Comparison of ENCODE assay signal across 9 mouse cellular contexts in the genomic region with DNA sequence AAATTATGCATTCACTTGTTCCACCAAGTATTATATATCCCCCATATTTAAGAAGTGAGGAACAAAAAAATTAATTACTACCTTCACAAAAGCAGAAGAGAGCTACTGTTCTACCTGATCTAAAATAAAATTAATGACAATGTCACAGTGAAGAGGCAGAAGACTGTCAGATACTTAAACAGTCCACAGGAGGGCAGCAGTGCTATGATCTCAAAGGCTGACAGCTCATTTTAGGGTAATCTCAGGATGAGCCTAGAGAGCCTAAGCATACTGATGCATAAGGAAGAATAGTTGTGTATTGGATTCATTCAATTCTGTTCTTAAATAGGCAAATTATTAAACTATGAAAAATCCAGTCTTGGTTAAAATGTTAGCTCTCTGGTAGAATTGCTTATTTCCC. TPM values are rescaled to one million over a fixed set of nuclear protein-coding genes. Genes with fewer than 3 reads are reported as not detected.
DNase-seq lines count a peak whose midpoint lies in the region; ATAC-seq and TF ChIP-seq lines count a peak whose summit lies in the region.
"Had no signal": no experiment of that assay in that cellular context is flagged by ENCODE, and none has a peak within 500 bp of the region (broad histone marks: within the 10 kb centered on the region; RNA-seq: fewer than 3 reads in every experiment).

No protein-coding gene starts in this region.

- no peaks in the 10 kb centered on the region for H3K27me3 ChIP-seq in heart, postnatal 0 days (ENCODE audit: control insufficient read depth, insufficient read depth, low read length)
- H3K27me3 ChIP-seq in forebrain, embryonic 14.5 days (replicated peaks; ENCODE audit: control insufficient read depth, insufficient read depth, low read length): no peaks in the 10 kb centered on the region
- H3K27me3 ChIP-seq in limb, embryonic 14.5 days (ENCODE audit: control insufficient read depth, insufficient read depth, low read length): no peaks in the 10 kb centered on the region
- H3K27me3 ChIP-seq: limb, embryonic 15.5 days had no signal

- TF ChIP-seq EP300 in heart, postnatal 0 days (IDR thresholded peaks at IDR 0.05; ENCODE audit: low read depth): no peak

- no peaks in the 10 kb centered on the region for H3K4me1 ChIP-seq in heart, postnatal 0 days (ENCODE audit: control insufficient read depth, insufficient read depth)
- H3K4me1 ChIP-seq in forebrain, embryonic 14.5 days (ENCODE audit: control insufficient read depth, insufficient read depth, low read length): no peaks in the 10 kb centered on the region
- no peaks in the 10 kb centered on the region for H3K4me1 ChIP-seq in limb, embryonic 14.5 days (ENCODE audit: control insufficient read depth, insufficient read depth, low read length)
- H3K4me1 ChIP-seq: limb, embryonic 15.5 days had no signal

- H3K36me3 ChIP-seq in heart, postnatal 0 days (replicated peaks; ENCODE audit: control insufficient read depth, insufficient read depth, low read length): 0 out of 2 replicates have a peak, but pooled peaks cover 8% of the 10 kb centered on the region
- H3K36me3 ChIP-seq in forebrain, embryonic 14.5 days (ENCODE audit: control insufficient read depth, insufficient read depth, low read length): no peaks in the 10 kb centered on the region
- H3K36me3 ChIP-seq in limb, embryonic 14.5 days (ENCODE audit: control insufficient read depth, insufficient read depth, low read length): no peaks in the 10 kb centered on the region
- H3K36me3 ChIP-seq: limb, embryonic 15.5 days had no signal

- H3K27ac ChIP-seq in heart, postnatal 0 days (ENCODE audit: low read depth): no peak overlapping the region
- no peak overlapping the region for H3K27ac ChIP-seq in forebrain, embryonic 14.5 days (ENCODE audit: low read depth, low read length)
- no peak overlapping the region for H3K27ac ChIP-seq in limb, embryonic 14.5 days (replicated peaks; ENCODE audit: low read depth, low read length)
- H3K27ac ChIP-seq: limb, embryonic 15.5 days had no signal

- no peak for ATAC-seq in heart, postnatal 0 days (ENCODE audit: insufficient read depth, low read depth)
- ATAC-seq in forebrain, embryonic 14.5 days: peak; percentile 71; the same call in 1 of the 2 replicates
- ATAC-seq in limb, embryonic 14.5 days (ENCODE audit: low FRiP score, low read depth): no peak

- TF ChIP-seq POLR2A in limb, embryonic 14.5 days (IDR thresholded peaks at IDR 0.05; ENCODE audit: borderline replicate concordance, extremely low read depth, insufficient read depth, insufficient read length): no peak

- no peak overlapping the region for H3K4me2 ChIP-seq in heart, postnatal 0 days (ENCODE audit: low read depth, low read length)
- no peak overlapping the region for H3K4me2 ChIP-seq in forebrain, embryonic 14.5 days (ENCODE audit: low read length)
- no peak overlapping the region for H3K4me2 ChIP-seq in limb, embryonic 14.5 days (replicated peaks; ENCODE audit: low read depth, low read length, severe bottlenecking)
- H3K4me2 ChIP-seq: limb, embryonic 15.5 days had no signal

- DNase-seq in heart, postnatal 0 days (ENCODE audit: low spot score): peak; percentile 65
- no peak for DNase-seq in heart, adult 11 months
- peak; percentile 63 for DNase-seq in CD4-positive, CD25-positive, alpha-beta regulatory T cell, adult 2 months (ENCODE audit: low read depth, low spot score)
- DNase-seq in brain, adult 2 months (ENCODE audit: low read depth, low spot score): peak; percentile 85
- DNase-seq in forebrain, embryonic 14.5 days (ENCODE audit: low spot score): peak; percentile 79
- DNase-seq in limb, embryonic 14.5 days (ENCODE audit: low spot score): peak; percentile 42
- DNase-seq in naive thymus-derived CD4-positive, alpha-beta T cell, adult 2 months (ENCODE audit: low read depth): peak; percentile 42
- no peak for DNase-seq in layer of hippocampus, adult 9-11 months

- H3K4me3 ChIP-seq in heart, postnatal 0 days (ENCODE audit: low read depth, low read length): no peak overlapping the region
- H3K4me3 ChIP-seq in forebrain, embryonic 14.5 days (ENCODE audit: low read depth, low read length): no peak overlapping the region
- no peak overlapping the region for H3K4me3 ChIP-seq in limb, embryonic 14.5 days (replicated peaks; ENCODE audit: low read length)
- H3K4me3 ChIP-seq: limb, embryonic 15.5 days had no signal

- peak; percentile 75 for TF ChIP-seq CTCF in heart, postnatal 0 days (IDR thresholded peaks at IDR 0.05; ENCODE audit: low read depth)

- no peaks in the 10 kb centered on the region for H3K9me3 ChIP-seq in heart, postnatal 0 days (replicated peaks; ENCODE audit: control insufficient read depth, low read length)
- H3K9me3 ChIP-seq in forebrain, embryonic 14.5 days (replicated peaks; ENCODE audit: control insufficient read depth, low read length): no peaks in the 10 kb centered on the region
- no peaks in the 10 kb centered on the region for H3K9me3 ChIP-seq in limb, embryonic 14.5 days (ENCODE audit: control insufficient read depth, low read length)
- H3K9me3 ChIP-seq: limb, embryonic 15.5 days had no signal

- no peak overlapping the region for H3K9ac ChIP-seq in heart, postnatal 0 days (replicated peaks; ENCODE audit: low read depth, low read length)
- no peak overlapping the region for H3K9ac ChIP-seq in forebrain, embryonic 14.5 days (ENCODE audit: low read length)
- no peak overlapping the region for H3K9ac ChIP-seq in limb, embryonic 14.5 days (ENCODE audit: low read depth, low read length, severe bottlenecking)
- H3K9ac ChIP-seq: limb, embryonic 15.5 days had no signal

RNA-seq across cellular contexts. Expression of a gene that starts 51.6 kb away (rescaled TPM):
- 1.6 and 8.2 TPM in 2 replicates for total RNA-seq in heart, postnatal 0 days (2014; rRNA removed; ENCODE audit: low replicate concordance)
- polyA plus RNA-seq in heart, postnatal 0 days (2015; fragmentation: Nextera tagmentation; extraction: Ambion mirVana): 0.53 and 0.55 TPM in 2 replicates
- polyA plus RNA-seq in forebrain, embryonic 14.5 days (2014; fragmentation: Nextera tagmentation; extraction: Ambion mirVana): 0.90 and 0.93 TPM in 2 replicates
- 2.9 and 3.3 TPM in 2 replicates for polyA plus RNA-seq in limb, embryonic 14.5 days (2012; rRNA removed)
- 1.3 and 1.7 TPM in 2 replicates for polyA plus RNA-seq in limb, embryonic 14.5 days (2014; fragmentation: Nextera tagmentation; extraction: Ambion mirVana)

Comparison
In these comparisons a context has a peak if more than half of its experiments do, and no peak if none do; other contexts are left out.
1. DNase-seq: peak in heart, postnatal 0 days (single experiment), CD4-positive, CD25-positive, alpha-beta regulatory T cell, adult 2 months (single experiment), brain, adult 2 months (single experiment), forebrain, embryonic 14.5 days (single experiment), limb, embryonic 14.5 days (single experiment) and naive thymus-derived CD4-positive, alpha-beta T cell, adult 2 months (single experiment); none in heart, adult 11 months (single experiment) and layer of hippocampus, adult 9-11 months (single experiment).